Mouse (Mus musculus): Measurements from ENCODE around the gene Ntsr1. TPM values are rescaled to one million over a fixed set of nuclear protein-coding genes. Genes with fewer than 3 reads are reported as not detected.

The Ntsr1 gene
- polyA plus RNA-seq, 1 experiment from 2014 or later, result 1.3 TPM

DNA sequence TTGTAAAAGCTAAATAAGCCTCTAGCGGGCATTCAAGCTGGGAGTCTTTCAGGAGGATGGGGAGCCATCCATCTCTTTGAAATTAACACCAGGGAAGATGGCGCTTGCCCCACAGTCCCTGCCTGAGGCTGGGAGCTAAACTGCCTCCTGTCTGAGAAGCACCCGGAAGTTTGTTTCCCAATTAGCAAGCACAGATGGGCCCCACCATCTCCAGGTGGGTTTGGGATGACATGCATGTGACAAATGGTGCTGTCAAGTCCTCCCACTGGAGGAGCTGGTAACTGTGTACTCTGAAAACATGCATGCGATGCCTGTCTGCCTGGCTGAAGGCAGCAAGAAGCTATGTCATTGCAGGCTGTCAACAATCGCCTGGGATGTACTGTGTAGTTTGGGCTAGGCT, 64.1 kb downstream of the Ntsr1 start:
- H3K4me3 ChIP-seq, result no peak overlapping the region
- H3K4me2 ChIP-seq, result no peak overlapping the region
- no peaks in the 10 kb centered on the region for H3K36me3 ChIP-seq
- no peak overlapping the region for H3K27ac ChIP-seq
- 32% methylated on average over 5 of the region's 5 CpGs for WGBS
- H3K9me3 ChIP-seq, result no peaks in the 10 kb centered on the region
- peaks cover 18% of the 10 kb centered on the region; the same call in 1 of the 2 replicates for H3K27me3 ChIP-seq
- no peak overlapping the region for H3K9ac ChIP-seq
- no peak for ATAC-seq (ENCODE audit: borderline replicate concordance, extremely low read depth, low FRiP score, low TSS enrichment)
- peaks cover 16% of the 10 kb centered on the region for H3K4me1 ChIP-seq

DNA sequence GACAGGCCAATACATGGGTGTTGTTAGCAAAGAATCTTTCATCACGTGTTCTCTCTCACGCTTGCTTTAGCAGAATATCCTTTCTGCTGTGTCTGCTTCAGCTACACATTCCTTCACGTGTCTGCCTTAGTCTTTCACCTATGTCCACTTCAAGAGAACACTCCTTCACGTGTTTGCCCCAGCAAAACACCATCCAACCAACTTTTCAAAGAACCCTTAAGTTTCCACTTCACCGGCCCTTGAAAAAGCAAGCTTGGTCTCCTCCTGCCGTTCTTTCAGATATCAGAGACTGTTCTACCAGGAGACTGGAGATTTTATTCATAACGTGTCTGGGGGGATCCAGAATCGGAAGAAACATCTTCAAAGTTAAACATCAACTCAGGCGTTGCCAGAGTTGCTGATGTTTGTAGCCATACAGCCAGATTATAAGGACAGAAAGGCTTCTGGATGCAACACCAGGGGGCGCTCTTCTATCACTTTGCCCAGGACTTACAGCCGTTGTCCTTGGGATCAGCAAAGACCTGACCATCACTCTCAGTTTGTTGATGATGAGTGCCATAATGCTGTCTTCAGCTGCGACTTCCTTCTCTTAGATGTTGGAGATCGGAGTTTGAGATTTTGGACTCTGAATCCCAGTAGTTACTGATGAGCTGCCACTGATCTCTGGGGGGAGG, 66.6 kb downstream of the Ntsr1 start:
- peaks cover 30% of the 10 kb centered on the region; the same call in 1 of the 2 replicates for H3K27me3 ChIP-seq
- H3K9me3 ChIP-seq, result no peaks in the 10 kb centered on the region
- H3K9ac ChIP-seq, result no peak overlapping the region
- no peak overlapping the region for H3K4me2 ChIP-seq
- WGBS, result 22% methylated on average over 13 of the region's 13 CpGs
- 0 out of 2 replicates have a peak, but pooled peaks have one; percentile 21 for ATAC-seq (ENCODE audit: borderline replicate concordance, extremely low read depth, low FRiP score, low TSS enrichment)
- H3K36me3 ChIP-seq, result no peaks in the 10 kb centered on the region
- H3K4me1 ChIP-seq, result peaks cover 24% of the 10 kb centered on the region
- H3K4me3 ChIP-seq, result no peak overlapping the region
- H3K27ac ChIP-seq, result no peak overlapping the region

DNA sequence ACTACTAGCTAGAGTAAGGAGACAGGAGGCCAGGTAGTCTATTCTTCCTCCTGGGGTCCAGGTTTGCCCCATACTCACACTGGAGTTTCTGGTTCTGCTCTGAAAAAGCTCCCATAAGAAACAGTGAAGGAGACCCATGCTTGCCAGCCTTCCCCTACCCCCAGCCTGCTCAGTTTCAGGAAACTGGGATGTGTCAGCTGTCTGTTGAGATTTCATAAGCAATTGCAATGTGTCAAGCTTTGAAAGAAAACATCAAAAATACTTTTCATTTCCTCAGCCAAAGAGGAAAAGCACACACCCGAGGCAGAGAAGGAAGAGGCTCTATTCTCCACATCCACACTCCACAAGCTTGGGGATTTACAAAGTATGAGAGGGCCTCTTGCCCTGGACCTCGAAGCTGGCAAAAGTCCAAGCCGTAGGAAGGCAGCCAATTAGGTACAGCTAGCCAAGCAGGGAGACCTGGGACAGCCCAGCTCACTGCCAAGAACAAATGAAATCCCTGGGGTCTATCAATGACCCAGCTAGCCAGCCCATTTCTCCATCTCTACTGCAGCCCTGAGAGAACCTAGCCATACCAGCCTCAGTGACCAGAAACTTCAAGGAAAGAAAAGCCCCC, 69.4 kb downstream of the Ntsr1 start:
- H3K27ac ChIP-seq, result 0 out of 2 replicates have a peak overlapping the region, but pooled peaks have one; percentile 7
- no peak overlapping the region for H3K4me2 ChIP-seq
- H3K27me3 ChIP-seq, result peaks cover 16% of the 10 kb centered on the region; the same call in 1 of the 2 replicates
- no peak overlapping the region for H3K4me3 ChIP-seq
- WGBS, result 5% methylated on average over 3 of the region's 3 CpGs
- peak; percentile 55 for ATAC-seq (ENCODE audit: borderline replicate concordance, extremely low read depth, low FRiP score, low TSS enrichment)
- H3K9me3 ChIP-seq, result no peaks in the 10 kb centered on the region
- H3K4me1 ChIP-seq, result peaks cover 24% of the 10 kb centered on the region
- no peak overlapping the region for H3K9ac ChIP-seq
- no peaks in the 10 kb centered on the region for H3K36me3 ChIP-seq

DNA sequence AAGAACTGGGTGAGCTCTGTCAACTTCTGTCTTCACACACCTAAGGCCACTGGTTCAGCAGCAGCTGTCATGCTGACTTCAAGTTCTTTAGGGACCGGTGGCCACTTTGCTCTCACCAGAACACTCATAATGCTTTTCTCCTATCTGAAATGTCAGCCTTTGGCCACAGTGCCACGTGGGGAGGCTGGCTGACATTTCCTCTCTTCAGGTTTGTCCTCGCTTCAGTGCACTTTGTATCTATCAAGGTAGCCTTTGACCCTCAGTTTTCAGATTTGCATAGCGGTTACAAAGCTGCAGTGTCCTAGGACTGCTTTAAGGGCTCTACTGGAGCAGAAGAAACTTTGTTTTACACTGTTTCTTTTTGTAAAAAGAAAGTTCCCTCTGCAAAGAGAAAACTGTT, 76.7 kb downstream of the Ntsr1 start:
- Histone ChIP-seq H3K4me2 (no peak overlapping the region), H3K4me1 (no peaks in the 10 kb centered on the region), H3K27ac (no peak overlapping the region), H3K4me3 (no peak overlapping the region), H3K27me3 (no peaks in the 10 kb centered on the region; the same call in 1 of the 2 replicates), H3K9me3 (no peaks in the 10 kb centered on the region), H3K36me3 (no peaks in the 10 kb centered on the region), H3K9ac (no peak overlapping the region)
- no peak for ATAC-seq (ENCODE audit: borderline replicate concordance, extremely low read depth, low FRiP score, low TSS enrichment)
- WGBS, result 44% methylated on average over 4 of the region's 4 CpGs

DNA sequence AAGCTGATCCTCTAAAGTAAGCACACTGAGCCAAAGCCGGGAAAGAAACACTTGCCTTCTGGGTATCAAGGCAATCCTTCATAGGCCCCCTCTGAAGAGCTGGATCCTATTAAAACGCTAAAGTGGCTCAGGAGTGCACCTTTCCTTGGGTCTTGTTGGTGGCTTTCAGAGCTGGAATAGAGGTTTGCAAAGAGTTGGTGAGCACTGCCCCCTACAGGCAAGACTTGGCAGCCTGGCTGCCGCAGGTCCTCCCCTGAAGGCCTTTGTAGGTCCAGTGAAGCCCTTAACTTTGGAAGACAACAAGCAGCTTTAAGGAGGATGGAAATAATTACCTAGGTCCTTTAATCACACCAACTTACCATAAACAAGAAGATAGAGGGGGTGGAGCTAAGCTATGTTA, 78.9 kb downstream of the Ntsr1 start:
- H3K27ac ChIP-seq, result no peak overlapping the region
- H3K4me3 ChIP-seq, result no peak overlapping the region
- H3K4me2 ChIP-seq, result no peak overlapping the region
- WGBS, result 1% methylated on average over 3 of the region's 3 CpGs
- H3K36me3 ChIP-seq, result no peaks in the 10 kb centered on the region
- no peak overlapping the region for H3K9ac ChIP-seq
- H3K27me3 ChIP-seq, result no peaks in the 10 kb centered on the region
- peaks cover 6% of the 10 kb centered on the region for H3K4me1 ChIP-seq
- no peak for ATAC-seq (ENCODE audit: borderline replicate concordance, extremely low read depth, low FRiP score, low TSS enrichment)
- no peaks in the 10 kb centered on the region for H3K9me3 ChIP-seq

DNA sequence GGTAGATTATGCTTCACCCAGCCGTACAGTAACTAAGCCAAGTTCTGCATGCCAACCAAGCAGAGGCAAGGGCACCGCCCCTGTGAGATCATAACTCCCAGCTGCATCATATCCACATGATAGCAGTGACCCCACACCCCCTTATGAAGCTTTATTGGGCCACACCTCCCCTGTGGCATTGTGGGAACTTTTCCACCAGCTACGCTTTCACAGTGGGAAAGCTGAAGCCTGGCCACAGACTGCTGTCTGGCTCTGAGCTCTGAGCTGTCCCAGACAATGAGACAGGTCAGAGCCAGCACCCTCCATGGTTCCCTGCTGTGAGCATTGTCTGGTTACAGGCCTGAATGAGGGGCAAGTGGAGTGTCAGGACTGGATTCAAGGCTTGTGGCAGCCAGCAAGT, 81.2 kb downstream of the Ntsr1 start, which contains the start of gene Mrgbp:
Mrgbp (plus strand) TSS at position 303 of the 400 bp plus-strand sequence.
- H3K4me2 ChIP-seq, result no peak within 1 kb of the TSS
- WGBS, result 58% methylated on average over 3 of the region's 3 CpGs
- H3K4me3 ChIP-seq, result no peak within 1 kb of the TSS
- peak within 1 kb of the TSS; percentile 4; the same call in 1 of the 2 replicates for H3K27ac ChIP-seq
- peaks cover 12% of the 10 kb centered on the region for H3K36me3 ChIP-seq
- no peaks in the 10 kb centered on the region for H3K9me3 ChIP-seq
- no peak within 1 kb of the TSS for H3K9ac ChIP-seq
- H3K27me3 ChIP-seq, result no peaks in the 10 kb centered on the region
- no peak for ATAC-seq (ENCODE audit: borderline replicate concordance, extremely low read depth, low FRiP score, low TSS enrichment)
- H3K4me1 ChIP-seq, result peaks cover 9% of the 10 kb centered on the region

DNA sequence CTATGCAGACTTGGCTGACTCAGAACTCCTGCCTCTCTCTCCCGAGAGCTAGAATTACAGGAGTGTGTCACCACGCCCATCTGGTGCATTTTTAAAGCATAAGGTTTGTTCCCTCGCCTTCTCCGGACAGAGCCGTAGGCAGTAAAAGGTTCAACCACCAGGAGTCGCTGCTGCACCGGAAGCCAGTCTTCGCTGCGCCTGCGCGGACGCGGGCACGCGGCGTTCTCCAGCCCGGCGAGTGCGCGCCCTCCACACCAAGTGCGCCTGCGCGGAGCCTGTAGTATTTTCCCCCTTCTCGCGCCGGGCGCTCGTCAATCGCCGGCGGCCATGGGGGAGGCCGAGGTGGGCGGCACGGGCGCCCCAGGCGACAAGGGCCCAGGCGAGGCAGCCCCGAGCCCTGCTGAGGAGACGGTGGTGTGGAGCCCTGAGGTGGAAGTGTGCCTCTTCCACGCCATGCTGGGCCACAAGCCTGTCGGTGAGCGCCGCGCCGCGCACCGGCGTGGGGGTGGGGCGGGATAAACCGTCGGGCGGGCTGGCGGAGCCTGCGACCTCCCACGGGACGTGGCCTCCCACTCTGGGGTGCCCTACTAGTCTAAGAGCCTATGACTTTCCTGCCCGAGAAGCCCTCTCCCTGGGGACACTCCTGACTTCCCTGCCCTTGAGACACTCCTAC, 82.8 kb downstream of the Ntsr1 start:
- peak overlapping the region; percentile 59 for H3K27ac ChIP-seq
- H3K27me3 ChIP-seq, result no peaks in the 10 kb centered on the region
- no peaks in the 10 kb centered on the region for H3K9me3 ChIP-seq
- peak overlapping the region; percentile 92 for H3K9ac ChIP-seq
- peaks cover 17% of the 10 kb centered on the region for H3K36me3 ChIP-seq
- H3K4me1 ChIP-seq, result peaks cover 9% of the 10 kb centered on the region
- H3K4me2 ChIP-seq, result peak overlapping the region; percentile 79
- peak overlapping the region; percentile 78 for H3K4me3 ChIP-seq
- 1% methylated on average over 57 of the region's 57 CpGs for WGBS
- peak; percentile 85 for ATAC-seq (ENCODE audit: borderline replicate concordance, extremely low read depth, low FRiP score, low TSS enrichment)

DNA sequence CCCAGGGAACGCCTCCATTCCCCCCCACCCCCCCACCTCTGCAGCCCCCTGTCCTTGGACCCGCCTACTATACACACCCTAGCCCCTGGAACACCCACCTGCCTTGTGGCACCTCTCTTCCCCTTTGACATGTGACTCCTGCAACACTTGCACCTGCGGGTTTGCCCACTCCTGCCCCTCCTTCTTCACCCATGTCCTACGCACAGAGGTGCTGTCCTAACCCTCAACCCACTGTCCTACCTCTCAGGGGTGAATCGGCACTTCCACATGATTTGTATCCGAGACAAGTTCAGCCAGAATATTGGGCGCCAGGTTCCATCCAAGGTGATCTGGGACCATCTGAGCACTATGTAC, 83.4 kb downstream of the Ntsr1 start:
- H3K9me3 ChIP-seq, result no peaks in the 10 kb centered on the region
- WGBS, result 14% methylated on average over 7 of the region's 7 CpGs
- H3K4me1 ChIP-seq, result peaks cover 9% of the 10 kb centered on the region
- H3K27me3 ChIP-seq, result no peaks in the 10 kb centered on the region
- H3K9ac ChIP-seq, result peak overlapping the region; percentile 92
- peak overlapping the region; percentile 78 for H3K4me3 ChIP-seq
- no peak overlapping the region for H3K27ac ChIP-seq
- ATAC-seq (ENCODE audit: borderline replicate concordance, extremely low read depth, low FRiP score, low TSS enrichment), result peak; percentile 20; the same call in 1 of the 2 replicates
- peak overlapping the region; percentile 79 for H3K4me2 ChIP-seq
- peaks cover 17% of the 10 kb centered on the region for H3K36me3 ChIP-seq

DNA sequence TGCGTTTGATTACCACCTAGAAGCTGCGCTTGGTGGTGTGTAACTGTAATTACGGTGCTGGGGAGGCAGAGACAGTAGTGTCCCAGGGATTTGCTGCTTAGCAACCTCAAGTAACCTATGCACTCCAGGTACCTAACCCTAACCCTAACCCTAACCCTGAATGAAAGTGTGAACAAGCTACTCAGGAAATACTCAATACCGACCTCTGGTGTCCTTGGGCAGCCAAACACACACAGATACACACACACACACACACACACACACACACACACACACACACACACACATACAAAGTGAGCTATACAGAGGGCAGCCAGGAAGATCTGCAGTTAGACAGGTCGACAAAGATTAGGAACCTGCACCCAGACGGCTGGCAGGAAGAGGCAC, 89.0 kb downstream of the Ntsr1 start:
- peak overlapping the region; percentile 89 for H3K27ac ChIP-seq
- no peaks in the 10 kb centered on the region for H3K9me3 ChIP-seq
- H3K4me3 ChIP-seq, result peak overlapping the region; percentile 90
- peak overlapping the region; percentile 79 for H3K4me2 ChIP-seq
- H3K9ac ChIP-seq, result peak overlapping the region; percentile 93
- peaks cover 46% of the 10 kb centered on the region for H3K36me3 ChIP-seq
- peak; percentile 11; the same call in 1 of the 2 replicates for ATAC-seq (ENCODE audit: borderline replicate concordance, extremely low read depth, low FRiP score, low TSS enrichment)
- 50% methylated on average over 6 of the region's 6 CpGs for whole genome bisulfite sequencing
- H3K4me1 ChIP-seq, result peaks cover 10% of the 10 kb centered on the region
- H3K27me3 ChIP-seq, result no peaks in the 10 kb centered on the region

DNA sequence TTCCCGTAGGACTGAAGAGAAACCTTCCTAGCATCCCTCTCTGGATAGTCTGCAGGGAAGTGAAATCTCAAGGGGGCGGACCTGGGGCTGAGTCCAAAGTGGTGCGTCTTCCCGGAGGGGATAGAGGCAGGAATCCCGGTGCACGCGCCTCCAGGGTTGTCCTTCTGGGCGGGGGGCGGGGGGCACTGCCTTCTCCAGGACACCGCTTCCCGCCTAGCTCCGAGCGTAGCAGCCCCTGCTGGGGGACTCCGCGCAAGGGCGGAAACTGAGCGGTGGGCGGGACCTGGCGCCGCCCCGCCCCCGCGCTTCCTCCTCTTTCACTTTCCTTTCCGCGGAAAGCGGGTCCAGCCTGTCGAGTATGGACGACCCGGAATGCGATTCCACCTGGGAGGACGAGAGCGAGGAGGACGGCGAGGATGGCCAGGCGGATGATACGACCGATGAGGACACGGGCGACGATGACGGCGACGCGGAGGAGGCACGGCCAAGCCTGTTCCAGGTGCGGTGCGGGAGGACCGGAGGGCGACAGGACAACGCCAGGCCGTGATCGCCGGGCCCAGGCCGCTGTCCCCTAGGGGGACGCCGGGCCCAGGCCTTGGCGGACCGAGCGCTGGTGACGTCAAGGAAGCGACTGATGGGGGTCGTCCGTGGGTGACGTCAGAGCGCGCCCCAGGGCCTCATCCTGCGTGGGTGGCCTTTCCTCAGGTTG, 89.5 kb downstream of the Ntsr1 start, which contains the start of gene Ogfr:
Ogfr (plus strand) TSS at position 123 of the 709 bp plus-strand sequence.
- Histone ChIP-seq H3K36me3 (peaks cover 51% of the 10 kb centered on the region), H3K4me1 (peaks cover 7% of the 10 kb centered on the region), H3K9me3 (no peaks in the 10 kb centered on the region), H3K4me2 (peak within 1 kb of the TSS; percentile 79), H3K4me3 (peak within 1 kb of the TSS; percentile 90), H3K27ac (peak within 1 kb of the TSS; percentile 89), H3K27me3 (no peaks in the 10 kb centered on the region), H3K9ac (peak within 1 kb of the TSS; percentile 93)
- under 1% methylated on average over 67 of the region's 67 CpGs for WGBS
- peak; percentile 92 for ATAC-seq (ENCODE audit: borderline replicate concordance, extremely low read depth, low FRiP score, low TSS enrichment)

All from lung, embryonic 15.5 days (tissue).